Mouse (Mus musculus) myocyte (in vitro differentiated cells): ENCODE data around the gene Cpne4.

Experiments
- CEBPB ChIP-seq: IDR thresholded peaks from 2 replicates; pipeline ENCODE4 v1.6.1; 2011; ENCODE audit warnings: mild to moderate bottlenecking, moderate library complexity; ENCODE audit not compliant: poor library complexity, insufficient read depth, severe bottlenecking
- E2F4 ChIP-seq: IDR thresholded peaks from one replicate; pipeline ENCODE4 v1.6.1; 2011; ENCODE audit warnings: mild to moderate bottlenecking, control low read depth, moderate library complexity; ENCODE audit not compliant: insufficient read depth
- MAX ChIP-seq: IDR thresholded peaks from one replicate; pipeline ENCODE4 v1.6.1; 2011; ENCODE audit warnings: low read depth, mild to moderate bottlenecking, control low read depth
- MYOD1 ChIP-seq, 3 experiments: IDR thresholded peaks; one replicate each; pipeline ENCODE4 v1.6.1; 2011; ENCODE audit warnings: control low read depth in 2 of 3, low read depth in 2 of 3, mild to moderate bottlenecking in 2 of 3, moderate library complexity in 1 of 3; ENCODE audit not compliant: insufficient read length in 2 of 3, control insufficient read depth in 1 of 3
- POLR2A ChIP-seq: IDR thresholded peaks from one replicate; pipeline ENCODE4 v1.6.1; 2011; ENCODE audit warnings: low read depth, mild to moderate bottlenecking, control low read depth, moderate library complexity; ENCODE audit not compliant: insufficient read length
- POLR2AphosphoS2 ChIP-seq: IDR thresholded peaks from one replicate; pipeline ENCODE4 v1.6.1; 2011; ENCODE audit warnings: low read depth, control low read depth; ENCODE audit not compliant: insufficient read length
- SRF ChIP-seq: IDR thresholded peaks from one replicate; pipeline ENCODE4 v1.6.1; 2011; ENCODE audit warnings: low read depth; ENCODE audit not compliant: control insufficient read depth, insufficient read length
- TCF12 ChIP-seq: IDR thresholded peaks from one replicate; pipeline ENCODE4 v1.6.1; 2011; ENCODE audit warnings: mild to moderate bottlenecking, control low read depth; ENCODE audit not compliant: poor library complexity, insufficient read depth, severe bottlenecking
- TCF3 ChIP-seq: IDR thresholded peaks from one replicate; pipeline ENCODE4 v1.6.1; 2011; ENCODE audit warnings: low read depth, control low read depth; ENCODE audit not compliant: insufficient read length
- USF1 ChIP-seq: IDR thresholded peaks from one replicate; pipeline ENCODE4 v1.6.1; 2011; ENCODE audit warnings: low read depth, mild to moderate bottlenecking, control low read depth, moderate library complexity

- TF ChIP-seq USF1: no peak
- no peak for TF ChIP-seq POLR2A
- TF ChIP-seq CEBPB: no peak
- no peak for TF ChIP-seq SRF
- no peak for TF ChIP-seq E2F4
- no peak for TF ChIP-seq POLR2AphosphoS2
- no peak for TF ChIP-seq TCF12
- TF ChIP-seq MAX: no peak
- TF ChIP-seq TCF3: no peak
- TF ChIP-seq MYOD1 (IDR thresholded peaks at IDR 0.05; ENCODE audit: control insufficient read depth in 1 of 3, insufficient read length in 2 of 3, low read depth in 2 of 3): no peak
Measured at GRCm38 (mm10) chr9:104796601-104797000, 249.5 kb downstream of the Cpne4 start.
